Comparison of ENCODE assay signal across 8 mouse cellular contexts in the genomic region with DNA sequence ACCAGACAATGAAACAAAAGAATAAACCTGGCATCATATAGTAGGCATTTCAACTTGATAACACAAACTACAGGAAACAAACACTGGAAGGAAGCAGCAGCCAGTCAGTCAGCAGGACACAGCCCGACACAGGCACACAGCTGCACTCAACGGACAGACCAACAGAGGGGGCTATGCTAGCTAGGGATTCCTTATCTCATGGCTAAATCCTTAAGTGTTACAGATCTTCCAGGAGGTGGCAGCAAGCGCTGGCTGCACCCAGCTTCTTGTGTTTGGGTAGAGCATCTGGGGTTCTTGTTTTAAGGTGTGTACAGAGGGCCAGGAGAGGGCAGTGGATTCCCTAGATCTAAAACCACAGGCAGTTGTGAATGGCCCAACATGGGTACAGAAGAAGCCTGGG. TPM values are rescaled to one million over a fixed set of nuclear protein-coding genes. Genes with fewer than 3 reads are reported as not detected.
DNase-seq lines count a peak whose midpoint lies in the region; ATAC-seq and TF ChIP-seq lines count a peak whose summit lies in the region.

No protein-coding gene starts in this region.

- POLR2A ChIA-PET in Patski (lab: Charles Lee), result interaction anchor here (0.6 to 0.7 kb wide), 3 partner anchors 34 to 49 kb away, joined by 3 to 5 read pairs (median 4); no protein-coding TSS in a partner anchor

- no peak overlapping the region for H3K27ac ChIP-seq in gastrocnemius, adult 2 months
- H3K27ac ChIP-seq in neural tube, embryonic 14.5 days (ENCODE audit: low read depth, low read length), result no peak overlapping the region

- in situ Hi-C loops in Patski (cut with MboI; ENCODE audit: low pct_unique_long_range_greater_than_20kb), result no loop called here

- no peaks in the 10 kb centered on the region for H3K9me3 ChIP-seq in neural tube, embryonic 14.5 days (ENCODE audit: control insufficient read depth, low read length)

- CTCF ChIA-PET in Patski (lab: Charles Lee), result interaction anchor here (0.6 to 2.7 kb wide), 16 partner anchors 9 to 228 kb away, joined by 3 to 15 read pairs (median 4); no protein-coding TSS in a partner anchor

- TF ChIP-seq CTCF in C2C12 (IDR thresholded peaks at IDR 0.05; ENCODE audit: control insufficient read depth, insufficient read depth, insufficient read length) (peak; percentile 86), Patski (IDR thresholded peaks at IDR 0.05) (no peak)
- TF ChIP-seq CTCF in gastrocnemius, adult 2 months (IDR thresholded peaks at IDR 0.05), result peak; percentile 95; the same call in 1 of the 2 replicates

- no peak overlapping the region for H3K4me2 ChIP-seq in neural tube, embryonic 14.5 days (ENCODE audit: low read depth, low read length)

- intact Hi-C loops in gastrocnemius, adult 2 months (cut with DNase I), result loop anchor here (1.0 to 5.0 kb wide), 2 partner anchors 49 to 82 kb away; partner anchors contain the start of gene Zcchc14
- intact Hi-C loops in left cerebral cortex, postnatal 4 days (cut with DNase I), result no loop called here

- WGBS in neural tube, embryonic 14.5 days, result 33% methylated on average over 3 of the region's 3 CpGs

- peaks cover 63% of the 10 kb centered on the region for H3K36me3 ChIP-seq in C2C12 (ENCODE audit: control insufficient read depth, insufficient read depth)
- peaks cover 79% of the 10 kb centered on the region for H3K36me3 ChIP-seq in neural tube, embryonic 14.5 days (ENCODE audit: control insufficient read depth, insufficient read depth, low read length)

- no peak overlapping the region for H3K4me3 ChIP-seq in C2C12 (ENCODE audit: insufficient read depth, poor library complexity, severe bottlenecking)
- H3K4me3 ChIP-seq in gastrocnemius, adult 2 months, result no peak overlapping the region
- H3K4me3 ChIP-seq in neural tube, embryonic 14.5 days (ENCODE audit: low read depth, low read length), result no peak overlapping the region

- H3ac ChIP-seq in C2C12 (ENCODE audit: control insufficient read depth, insufficient read length, low read depth), result no peak overlapping the region

- H3K4me1 ChIP-seq in neural tube, embryonic 14.5 days (ENCODE audit: control insufficient read depth, insufficient read depth, low read length), result no peaks in the 10 kb centered on the region

- H3K27me3 ChIP-seq in C2C12 (ENCODE audit: control insufficient read depth, insufficient read depth, insufficient read length), result no peaks in the 10 kb centered on the region
- no peaks in the 10 kb centered on the region for H3K27me3 ChIP-seq in Patski
- no peaks in the 10 kb centered on the region for H3K27me3 ChIP-seq in neural tube, embryonic 14.5 days (ENCODE audit: control insufficient read depth, insufficient read depth, low read length)

- no peaks in the 10 kb centered on the region for H3K79me3 ChIP-seq in C2C12 (ENCODE audit: low read depth)

- no peaks in the 10 kb centered on the region for H3K79me2 ChIP-seq in C2C12 (ENCODE audit: control insufficient read depth, insufficient read depth)

- peak; percentile 21 for ATAC-seq in Patski
- ATAC-seq in neural tube, embryonic 14.5 days (ENCODE audit: low read depth), result peak; percentile 36; the same call in 1 of the 2 replicates

- no peak overlapping the region for H3K9ac ChIP-seq in neural tube, embryonic 14.5 days (replicated peaks; ENCODE audit: low read depth, low read length)

- no peak for DNase-seq in Patski (ENCODE audit: low read depth, low spot score)
- peak; percentile 78 to 83 for DNase-seq in cerebellum, postnatal 14 days
- DNase-seq in gastrocnemius, adult 2 months, result peak; percentile 83
- peak; percentile 80 for DNase-seq in kidney, adult 18-20 months
- peak; percentile 77 for DNase-seq in left cerebral cortex, postnatal 4 days
- DNase-seq in thymus, postnatal 36 days, result peak; percentile 65 to 71

TF ChIP-seq in C2C12, 6 proteins besides CTCF, POLR2A, EP300 and RAD21:
- TF ChIP-seq USF1 (IDR thresholded peaks at IDR 0.05; ENCODE audit: low read depth), result no peak
- TF ChIP-seq FOSL1 (IDR thresholded peaks at IDR 0.05; ENCODE audit: insufficient read depth, low read length, poor library complexity, severe bottlenecking), result no peak
- TF ChIP-seq MYOG (IDR thresholded peaks at IDR 0.05; ENCODE audit: control insufficient read depth, extremely low read depth, insufficient read length), result no peak
- no peak for TF ChIP-seq MAX (IDR thresholded peaks at IDR 0.05)
- no peak for TF ChIP-seq CEBPB (IDR thresholded peaks at IDR 0.05; ENCODE audit: low read depth)
- TF ChIP-seq MYOD1 (IDR thresholded peaks at IDR 0.05; ENCODE audit: control insufficient read depth, insufficient read length, low read depth), result no peak

RNA-seq across cellular contexts. Expression of gene Map1lc3b, which starts 12.7 kb away (rescaled TPM):
- polyA plus RNA-seq in C2C12 (2012; fragmentation: generic; extraction: Trizol) (101 TPM), Patski (2021) (196 TPM)
- 100 to 1,000 TPM; 166 to 175 TPM for total RNA-seq in gastrocnemius, adult 2 months (2021)
- total RNA-seq in left cerebral cortex, postnatal 4 days (2021), result 100 to 1,000 TPM; 145 to 167 TPM
- polyA plus RNA-seq in neural tube, embryonic 14.5 days (2014; fragmentation: Nextera tagmentation; extraction: Ambion mirVana), result 427 and 428 TPM in 2 replicates

RNA-seq across cellular contexts. Expression of gene Fbxo31, which starts 24.3 kb away (rescaled TPM):
- polyA plus RNA-seq in C2C12 (2012; fragmentation: generic; extraction: Trizol), result 9.4 TPM
- polyA plus RNA-seq in Patski (2021), result 19.9 TPM
- 100 to 1,000 TPM; 141 to 165 TPM for total RNA-seq in gastrocnemius, adult 2 months (2021)
- total RNA-seq in left cerebral cortex, postnatal 4 days (2021), result 10 to 100 TPM; 64.1 to 67.3 TPM
- 33.9 and 39.6 TPM in 2 replicates for polyA plus RNA-seq in neural tube, embryonic 14.5 days (2014; fragmentation: Nextera tagmentation; extraction: Ambion mirVana)

RNA-seq across cellular contexts. Expression of gene Zcchc14, which starts 49.8 kb away (rescaled TPM):
- polyA plus RNA-seq in C2C12 (2012; fragmentation: generic; extraction: Trizol) (18.2 TPM), Patski (2021) (36.4 TPM)
- total RNA-seq in gastrocnemius, adult 2 months (2021), result 10 to 100 TPM; 18.8 to 22.3 TPM
- 100 to 1,000 TPM; 138 to 140 TPM for total RNA-seq in left cerebral cortex, postnatal 4 days (2021)
- polyA plus RNA-seq in neural tube, embryonic 14.5 days (2014; fragmentation: Nextera tagmentation; extraction: Ambion mirVana), result 36.2 and 40.2 TPM in 2 replicates

RNA-seq across cellular contexts. Expression of gene 1700018B08Rik, which starts 58.7 kb away (rescaled TPM):
- not detected for polyA plus RNA-seq in C2C12 (2012; fragmentation: generic; extraction: Trizol)
- not detected for polyA plus RNA-seq in Patski (2021)
- total RNA-seq in gastrocnemius, adult 2 months (2021), result not detected
- not detected for total RNA-seq in left cerebral cortex, postnatal 4 days (2021)
- not detected in 2 replicates for polyA plus RNA-seq in neural tube, embryonic 14.5 days (2014; fragmentation: Nextera tagmentation; extraction: Ambion mirVana)
